Mouse (Mus musculus) neural tube, embryonic 12.5 days (tissue): Measurements from ENCODE around the gene Rfx8. TPM values are rescaled to one million over a fixed set of nuclear protein-coding genes. Genes with fewer than 3 reads are reported as not detected.

Source experiments
- ATAC-seq: fragments of 200-750 bp; cut with Nextera tagmentation; 2 replicates; pipeline ENCODE4 v1.8.0; 2017; ENCODE audit warnings: low read depth, mild to moderate bottlenecking, moderate TSS enrichment, moderate library complexity; ENCODE audit not compliant: low FRiP score
- H3K27ac ChIP-seq: fragments of 300-500 bp; sonication (generic); 2 replicates; pipeline ENCODE4 v1.5.1; 2016
- H3K27me3 ChIP-seq: fragments of 300-500 bp; sonication (generic); replicated peaks from 2 replicates; pipeline ENCODE4 v1.6.1; 2016; ENCODE audit warnings: mild to moderate bottlenecking
- H3K36me3 ChIP-seq: fragments of 300-500 bp; sonication (generic); 2 replicates; pipeline ENCODE4 v1.6.1; 2016; ENCODE audit warnings: mild to moderate bottlenecking
- H3K4me1 ChIP-seq: fragments of 300-500 bp; sonication (generic); 2 replicates; pipeline ENCODE4 v1.6.1; 2016
- H3K4me2 ChIP-seq: fragments of 300-500 bp; sonication (generic); replicated peaks from 2 replicates; pipeline ENCODE4 v1.6.1; 2016; ENCODE audit warnings: mild to moderate bottlenecking
- H3K4me3 ChIP-seq: fragments of 300-500 bp; sonication (generic); 2 replicates; pipeline ENCODE4 v1.5.1; 2016
- H3K9ac ChIP-seq: fragments of 300-500 bp; sonication (generic); 2 replicates; pipeline ENCODE4 v1.6.1; 2016; ENCODE audit warnings: mild to moderate bottlenecking
- H3K9me3 ChIP-seq: fragments of 300-500 bp; sonication (generic); 2 replicates; pipeline ENCODE4 v1.6.1; 2016; ENCODE audit warnings: mild to moderate bottlenecking
- WGBS: fragments of 180-500 bp; shearing (Covaris S2); methylation state at CpG from one replicate; pipeline ENCODE4 v1.1.7; 2016; 5-methylcytosine and 5-hydroxymethylcytosine counted together
- polyA plus RNA-seq: library from polyadenylated mRNA; unstranded; fragments of >200 nt; fragmentation: Nextera tagmentation; extraction: Ambion mirVana; gene quantifications from 2 replicates; pipeline ENCODE4 v1.2.1, GENCODE M21; 2016

The Rfx8 gene
- polyA plus RNA-seq, 1 experiment from 2014 or later = not detected

DNA sequence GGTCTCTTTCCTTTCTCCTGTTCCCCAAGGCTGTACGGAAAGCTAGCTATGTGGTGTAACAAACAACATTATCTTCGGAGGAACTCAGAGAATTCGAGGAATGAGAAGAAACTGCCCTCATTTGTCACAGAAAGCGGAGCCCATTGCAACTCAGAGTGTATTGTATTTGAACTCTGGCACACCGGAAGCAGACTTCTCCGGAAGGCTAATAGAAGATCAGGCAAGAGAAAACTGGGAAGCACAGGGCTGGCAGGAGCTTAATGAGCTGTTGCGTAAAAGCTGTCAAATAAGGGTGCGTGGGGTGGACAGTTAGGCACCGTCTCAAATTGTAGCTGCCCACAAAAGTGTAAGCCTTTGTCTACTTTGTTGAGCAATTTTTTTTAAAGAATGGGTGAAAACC is 10.7 kb upstream of the Rfx8 start:
- WGBS = 54% methylated on average over 9 of the region's 9 CpGs
- ATAC-seq = no peak
- H3K9ac ChIP-seq = no peak overlapping the region
- no peak overlapping the region for H3K4me3 ChIP-seq
- no peak overlapping the region for H3K27ac ChIP-seq
- peaks cover 19% of the 10 kb centered on the region for H3K4me1 ChIP-seq
- no peaks in the 10 kb centered on the region for H3K36me3 ChIP-seq
- H3K27me3 ChIP-seq = no peaks in the 10 kb centered on the region
- no peaks in the 10 kb centered on the region for H3K9me3 ChIP-seq
- H3K4me2 ChIP-seq = no peak overlapping the region

DNA sequence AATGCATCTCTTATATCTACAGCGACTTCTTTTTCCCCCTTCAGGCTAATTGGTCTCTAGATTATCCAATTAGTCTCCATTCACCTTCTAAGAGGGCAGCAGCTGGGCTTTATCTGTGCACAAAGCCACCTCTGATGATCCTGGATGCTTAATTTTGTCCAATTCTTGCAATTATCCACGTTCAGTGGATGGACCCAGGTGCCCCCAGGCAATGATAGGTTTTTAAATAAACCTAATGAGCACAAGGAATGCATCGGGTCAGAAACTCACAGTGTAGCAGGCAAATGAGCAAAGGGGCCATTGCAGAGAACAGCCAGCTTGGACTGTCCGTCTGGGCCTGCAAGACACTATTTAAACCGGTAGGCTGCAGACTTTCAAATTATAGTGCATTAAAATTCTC is 10.1 kb upstream of the Rfx8 start:
- peaks cover 13% of the 10 kb centered on the region for H3K4me1 ChIP-seq
- no peaks in the 10 kb centered on the region for H3K27me3 ChIP-seq
- H3K4me3 ChIP-seq = no peak overlapping the region
- WGBS = 48% methylated on average over 5 of the region's 5 CpGs
- no peaks in the 10 kb centered on the region for H3K9me3 ChIP-seq
- no peak overlapping the region for H3K27ac ChIP-seq
- no peak for ATAC-seq
- H3K9ac ChIP-seq = no peak overlapping the region
- H3K36me3 ChIP-seq = no peaks in the 10 kb centered on the region
- H3K4me2 ChIP-seq = no peak overlapping the region

DNA sequence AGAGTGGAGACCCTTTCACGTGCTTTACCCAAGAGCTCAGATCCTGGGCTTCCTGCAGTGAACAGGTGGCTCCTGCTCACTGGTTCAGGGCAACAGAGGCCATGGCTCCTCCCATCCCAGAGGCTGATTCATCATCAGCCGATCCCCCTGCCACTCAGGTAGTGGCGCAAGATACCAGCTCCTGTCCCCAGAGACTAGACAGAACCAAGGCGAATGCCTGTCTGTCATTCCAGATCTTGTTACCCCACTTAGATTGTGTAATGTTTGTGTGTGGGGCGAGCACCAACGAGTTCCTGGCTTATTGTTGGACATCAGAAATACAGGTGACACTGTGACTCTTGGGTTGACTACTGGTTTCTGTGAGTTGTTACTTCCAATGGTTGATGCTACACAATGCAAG is 9.1 kb upstream of the Rfx8 start:
- Histone ChIP-seq H3K4me3 (no peak overlapping the region), H3K9me3 (no peaks in the 10 kb centered on the region), H3K27ac (no peak overlapping the region), H3K9ac (no peak overlapping the region), H3K36me3 (no peaks in the 10 kb centered on the region), H3K4me2 (no peak overlapping the region), H3K27me3 (no peaks in the 10 kb centered on the region), H3K4me1 (peaks cover 8% of the 10 kb centered on the region; the same call in 1 of the 2 replicates)
- no peak for ATAC-seq
- WGBS = 90% methylated on average over 6 of the region's 6 CpGs

DNA sequence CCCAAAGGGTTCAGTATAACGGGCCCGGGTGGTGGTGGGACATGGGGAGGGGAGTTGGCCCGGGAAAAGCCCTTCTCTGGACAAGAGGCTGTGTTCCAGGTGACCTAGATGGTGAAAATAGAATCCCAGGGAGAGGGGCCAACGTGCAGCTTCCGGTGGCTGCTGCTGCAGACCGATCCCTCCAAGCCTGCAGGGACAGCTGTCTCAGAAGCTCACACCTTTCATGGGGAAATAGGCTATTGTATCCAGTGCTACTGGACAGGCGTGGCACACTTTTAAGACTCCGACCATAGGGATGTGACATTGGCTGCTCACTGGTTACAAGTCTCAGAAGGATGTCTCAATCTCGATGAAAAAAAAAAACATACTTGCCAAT is 542 bp upstream of the Rfx8 start:
- no peak overlapping the region for H3K27ac ChIP-seq
- no peaks in the 10 kb centered on the region for H3K9me3 ChIP-seq
- peak overlapping the region; percentile 83 for H3K9ac ChIP-seq
- peak overlapping the region; percentile 96 for H3K4me2 ChIP-seq
- 0 out of 2 replicates have a peak, but pooled peaks cover 7% of the 10 kb centered on the region for H3K4me1 ChIP-seq
- no peaks in the 10 kb centered on the region for H3K36me3 ChIP-seq
- H3K4me3 ChIP-seq = peak overlapping the region; percentile 58; the same call in 1 of the 2 replicates
- ATAC-seq = peak; percentile 44; the same call in 1 of the 2 replicates
- WGBS = 21% methylated on average over 9 of the region's 9 CpGs
- H3K27me3 ChIP-seq = no peaks in the 10 kb centered on the region

DNA sequence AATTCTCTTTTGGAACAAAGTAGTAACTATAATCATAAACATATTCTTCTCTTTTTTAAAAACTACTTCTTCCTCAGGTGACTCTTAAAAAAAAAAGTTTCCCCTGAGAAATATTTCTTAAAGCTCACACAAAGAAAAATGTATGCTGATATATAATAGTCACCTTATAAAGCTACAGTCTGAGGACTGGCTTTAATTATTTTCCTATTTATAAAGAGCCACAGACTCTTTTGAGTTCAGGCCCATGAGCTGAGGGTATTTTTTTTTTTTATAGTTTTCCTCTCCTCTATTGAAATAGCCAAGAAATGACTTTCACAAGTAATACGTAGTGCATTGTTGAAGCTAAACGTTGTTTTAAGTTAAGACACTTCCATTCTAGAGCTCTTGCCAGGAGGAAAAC is 611 bp downstream of the Rfx8 start:
- Histone ChIP-seq H3K27me3 (no peaks in the 10 kb centered on the region), H3K9ac (no peak overlapping the region), H3K4me2 (peak overlapping the region; percentile 96), H3K4me3 (no peak overlapping the region; the same call in 1 of the 2 replicates), H3K36me3 (no peaks in the 10 kb centered on the region), H3K9me3 (no peaks in the 10 kb centered on the region), H3K4me1 (0 out of 2 replicates have a peak, but pooled peaks cover 7% of the 10 kb centered on the region), H3K27ac (no peak overlapping the region)
- WGBS = 39% methylated on average over 2 of the region's 2 CpGs
- ATAC-seq = no peak

DNA sequence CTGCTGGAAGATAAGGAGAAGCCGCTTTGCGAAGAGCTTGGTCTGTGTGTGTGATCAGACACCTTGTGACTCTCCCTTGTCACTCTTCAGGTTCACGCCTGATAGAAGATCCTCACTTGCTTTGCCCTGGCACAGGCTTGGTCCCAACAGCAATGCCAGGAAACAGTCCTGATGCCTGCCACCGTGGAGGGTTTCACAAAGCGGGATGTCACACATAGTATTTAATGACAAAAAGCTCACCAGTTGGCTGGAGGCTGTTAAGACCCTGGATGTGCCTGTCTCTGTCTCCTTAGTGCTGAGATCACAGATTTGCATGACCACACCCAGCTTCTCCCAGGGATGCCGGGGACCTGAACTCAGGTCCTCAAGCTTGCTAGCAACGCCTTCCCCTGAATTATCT is 5.2 kb downstream of the Rfx8 start:
- Histone ChIP-seq H3K27ac (no peak overlapping the region), H3K9ac (no peak overlapping the region), H3K4me3 (no peak overlapping the region), H3K36me3 (no peaks in the 10 kb centered on the region), H3K27me3 (no peaks in the 10 kb centered on the region), H3K4me2 (no peak overlapping the region), H3K4me1 (0 out of 2 replicates have a peak, but pooled peaks cover 2% of the 10 kb centered on the region), H3K9me3 (no peaks in the 10 kb centered on the region)
- 92% methylated on average over 7 of the region's 7 CpGs for WGBS
- no peak for ATAC-seq

DNA sequence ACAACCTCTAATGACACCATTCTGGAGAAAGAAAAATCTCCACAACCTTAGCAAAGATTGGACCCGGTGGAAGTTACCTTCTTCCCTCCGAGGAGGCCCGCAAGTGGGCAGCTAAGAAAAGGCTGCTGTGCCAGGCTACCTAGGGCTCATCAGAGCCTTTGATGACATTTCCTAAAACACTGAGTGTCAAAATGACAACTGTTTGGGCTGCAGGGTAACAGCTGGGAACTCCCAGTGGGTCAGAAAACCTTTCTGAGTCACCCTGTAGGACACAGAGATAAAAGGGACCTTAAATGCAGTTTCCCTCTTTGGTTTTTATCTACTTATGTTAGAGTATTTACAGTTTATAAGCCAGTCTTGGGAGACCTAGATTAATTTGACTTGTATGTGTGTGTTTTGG is 6.1 kb downstream of the Rfx8 start:
- Histone ChIP-seq H3K9ac (no peak overlapping the region), H3K4me3 (no peak overlapping the region), H3K9me3 (no peaks in the 10 kb centered on the region), H3K4me2 (no peak overlapping the region), H3K27ac (no peak overlapping the region), H3K27me3 (no peaks in the 10 kb centered on the region), H3K36me3 (no peaks in the 10 kb centered on the region), H3K4me1 (no peaks in the 10 kb centered on the region)
- WGBS = 87% methylated on average over 3 of the region's 3 CpGs
- ATAC-seq = no peak

DNA sequence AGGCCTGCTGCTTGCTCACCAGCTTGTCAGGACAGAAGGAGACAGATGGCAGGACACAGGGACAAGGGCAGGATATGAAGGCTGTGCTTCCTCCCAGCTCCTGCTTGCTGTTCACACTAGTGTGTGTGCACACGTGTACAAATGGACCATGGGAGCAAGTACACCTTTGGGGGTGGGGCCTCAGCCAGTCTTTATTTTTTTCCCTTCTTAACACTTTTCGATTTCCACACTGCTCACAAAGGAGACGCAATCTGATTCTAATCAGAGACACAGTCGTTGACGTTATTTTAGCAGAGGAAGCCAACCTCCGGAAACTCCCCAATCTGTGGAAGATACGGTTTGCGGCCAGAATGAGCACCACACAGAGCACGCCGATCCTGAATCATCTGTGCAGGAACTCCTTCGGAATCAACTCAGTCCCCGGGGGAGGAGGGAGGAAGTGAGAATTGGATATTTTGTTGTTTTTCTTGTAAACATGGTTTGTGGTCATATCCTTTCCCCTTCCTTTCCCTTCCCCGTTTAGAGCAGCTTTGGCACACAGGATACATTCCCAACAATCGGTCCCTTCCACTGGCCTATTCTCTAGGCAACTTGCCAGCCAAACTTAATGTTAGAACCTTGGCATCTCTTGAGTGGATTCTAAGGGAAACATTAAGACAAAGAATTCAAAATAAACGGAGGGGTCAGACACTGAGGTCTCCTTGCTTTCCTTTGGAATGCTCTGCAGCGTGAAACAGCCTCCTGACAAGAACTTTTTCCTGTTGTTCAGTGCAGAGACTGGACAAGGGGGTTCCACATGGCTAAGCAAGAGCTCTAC is 6.7 kb downstream of the Rfx8 start:
- Histone ChIP-seq H3K36me3 (no peaks in the 10 kb centered on the region), H3K4me1 (no peaks in the 10 kb centered on the region), H3K27ac (no peak overlapping the region), H3K27me3 (no peaks in the 10 kb centered on the region), H3K4me3 (no peak overlapping the region), H3K4me2 (no peak overlapping the region), H3K9me3 (no peaks in the 10 kb centered on the region), H3K9ac (no peak overlapping the region)
- WGBS = 68% methylated on average over 16 of the region's 16 CpGs
- ATAC-seq = no peak

DNA sequence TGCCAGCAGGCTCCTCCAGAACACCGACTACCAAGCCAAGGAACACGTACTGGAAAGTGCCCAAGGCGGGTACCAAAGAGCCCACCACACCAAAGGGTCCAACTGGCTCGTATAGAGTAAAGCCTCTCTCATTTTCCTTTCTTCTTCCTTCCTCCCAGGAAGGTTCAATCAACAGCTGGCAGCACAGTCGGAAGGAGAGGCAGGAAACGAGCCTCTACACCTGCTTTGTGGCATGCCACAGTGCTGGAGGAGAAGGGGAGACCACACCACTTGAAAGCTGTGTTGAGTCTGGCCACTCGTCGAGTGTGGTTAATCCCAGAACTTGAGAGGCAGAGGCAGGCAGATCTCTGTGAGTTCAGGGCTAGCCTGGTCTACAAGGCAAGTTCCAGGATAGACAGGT is 7.5 kb downstream of the Rfx8 start:
- no peak overlapping the region for H3K4me2 ChIP-seq
- H3K9me3 ChIP-seq = no peaks in the 10 kb centered on the region
- no peak overlapping the region for H3K4me3 ChIP-seq
- H3K4me1 ChIP-seq = no peaks in the 10 kb centered on the region
- H3K9ac ChIP-seq = no peak overlapping the region
- no peaks in the 10 kb centered on the region for H3K36me3 ChIP-seq
- H3K27me3 ChIP-seq = no peaks in the 10 kb centered on the region
- 86% methylated on average over 8 of the region's 8 CpGs for WGBS
- ATAC-seq = no peak
- no peak overlapping the region for H3K27ac ChIP-seq

DNA sequence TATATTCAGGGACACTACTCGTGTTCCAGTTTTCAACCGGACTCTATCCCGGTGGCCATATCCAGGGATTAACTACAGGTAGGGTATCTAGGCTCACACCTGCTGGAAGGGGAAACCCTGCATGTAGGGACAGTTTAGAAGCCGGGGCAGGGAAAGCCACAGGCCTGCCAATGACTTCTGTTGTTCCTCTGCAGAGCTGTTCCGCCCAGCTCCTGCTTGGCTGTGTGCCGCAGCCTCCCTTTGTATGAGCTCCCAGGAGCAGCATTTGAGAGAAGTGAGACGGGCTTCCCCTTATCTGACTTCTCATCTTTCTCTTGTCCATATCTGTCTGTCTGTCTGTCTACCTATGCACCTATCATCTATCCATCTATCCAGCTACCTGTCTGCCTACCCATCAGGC is 8.5 kb downstream of the Rfx8 start:
- Histone ChIP-seq H3K27me3 (no peaks in the 10 kb centered on the region), H3K27ac (no peak overlapping the region), H3K4me1 (no peaks in the 10 kb centered on the region), H3K4me2 (no peak overlapping the region), H3K36me3 (no peaks in the 10 kb centered on the region), H3K9ac (no peak overlapping the region), H3K4me3 (no peak overlapping the region), H3K9me3 (no peaks in the 10 kb centered on the region)
- ATAC-seq = no peak
- 94% methylated on average over 7 of the region's 7 CpGs for WGBS

DNA sequence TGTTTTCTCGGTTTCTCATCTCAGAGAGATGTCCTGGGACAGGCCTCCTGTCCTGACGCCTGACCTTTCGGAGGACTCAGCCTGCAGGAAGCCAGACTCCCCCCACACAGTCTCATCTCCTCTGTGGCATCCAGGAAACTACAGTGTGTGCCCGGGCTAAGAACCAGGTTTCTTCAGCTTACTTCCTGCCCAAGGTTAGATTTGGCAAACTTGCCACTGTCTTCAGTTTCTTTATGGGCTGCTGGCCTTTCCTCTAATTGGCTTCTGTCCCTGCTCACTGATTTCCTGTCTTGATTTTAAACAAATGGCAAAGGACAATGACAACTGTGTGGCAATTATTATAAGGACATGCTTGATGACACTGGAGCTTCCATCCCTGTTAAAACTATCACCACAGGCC is 10.2 kb downstream of the Rfx8 start:
- no peak for ATAC-seq
- Histone ChIP-seq H3K9me3 (no peaks in the 10 kb centered on the region), H3K27me3 (no peaks in the 10 kb centered on the region), H3K9ac (no peak overlapping the region), H3K36me3 (no peaks in the 10 kb centered on the region), H3K4me1 (no peaks in the 10 kb centered on the region), H3K4me3 (no peak overlapping the region), H3K27ac (no peak overlapping the region), H3K4me2 (no peak overlapping the region)
- WGBS = 84% methylated on average over 4 of the region's 4 CpGs

DNA sequence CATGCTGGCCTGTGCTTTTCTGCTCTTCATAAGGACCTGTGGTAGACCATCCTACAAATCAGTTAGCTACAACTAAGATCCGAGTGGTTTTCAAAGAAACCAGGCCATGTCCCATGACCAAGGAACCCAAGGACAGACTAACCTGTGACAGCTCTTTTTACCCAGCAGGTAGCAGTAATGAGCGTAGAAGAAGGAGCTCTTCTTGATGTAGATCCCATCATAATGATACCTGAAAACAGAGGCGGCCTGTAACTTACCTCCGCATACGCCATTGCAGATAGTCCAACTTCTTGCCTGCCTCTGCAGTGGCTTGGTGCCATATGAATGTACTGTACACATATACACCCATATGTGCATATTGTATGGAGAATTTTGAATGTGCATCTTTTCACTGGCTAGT is 10.8 kb downstream of the Rfx8 start:
- Histone ChIP-seq H3K27ac (no peak overlapping the region), H3K9ac (no peak overlapping the region), H3K9me3 (no peaks in the 10 kb centered on the region), H3K36me3 (no peaks in the 10 kb centered on the region), H3K27me3 (no peaks in the 10 kb centered on the region), H3K4me2 (no peak overlapping the region), H3K4me1 (no peaks in the 10 kb centered on the region), H3K4me3 (no peak overlapping the region)
- no peak for ATAC-seq
- WGBS = 92% methylated on average over 5 of the region's 5 CpGs

DNA sequence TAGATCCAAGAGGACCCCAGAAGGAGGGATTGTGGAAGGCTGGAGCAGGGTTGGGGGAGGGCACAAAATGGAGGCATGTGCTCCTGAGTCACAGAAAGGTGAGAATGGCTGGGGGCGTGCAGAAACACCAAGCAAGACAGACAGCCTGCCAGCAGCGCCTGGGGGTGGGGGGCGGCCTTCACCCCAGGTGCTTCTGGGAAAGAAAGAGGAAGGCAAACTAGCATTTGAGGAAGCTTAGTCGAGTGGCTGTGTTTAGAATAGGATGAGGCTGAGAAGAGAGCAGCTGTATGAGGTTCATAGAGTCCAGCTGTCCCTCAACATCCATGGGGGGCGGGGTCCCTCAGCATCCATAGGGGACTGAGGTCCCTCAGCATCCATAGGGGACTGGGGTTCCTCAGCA is 12.0 kb downstream of the Rfx8 start:
- no peak for ATAC-seq
- 90% methylated on average over 5 of the region's 5 CpGs for WGBS
- Histone ChIP-seq H3K4me2 (no peak overlapping the region), H3K27me3 (no peaks in the 10 kb centered on the region), H3K9ac (no peak overlapping the region), H3K36me3 (no peaks in the 10 kb centered on the region), H3K4me1 (no peaks in the 10 kb centered on the region), H3K27ac (no peak overlapping the region), H3K9me3 (no peaks in the 10 kb centered on the region), H3K4me3 (no peak overlapping the region)
